Mouse (Mus musculus) thymus, adult 2 months (tissue): ENCODE data around the gene Bard1. TPM values are rescaled to one million over a fixed set of nuclear protein-coding genes. Genes with fewer than 3 reads are reported as not detected.

ENCODE experiments used
- DNase-seq: peaks from one replicate; pipeline ENCODE4 v3.0.0; 2021
- H3K27ac ChIP-seq: fragments of 200-500 bp; 2 replicates; pipeline ENCODE4 v1.5.1; 2012; ENCODE audit warnings: low read length, control low read depth; ENCODE audit not compliant: control insufficient read depth, insufficient read depth
- H3K27me3 ChIP-seq: fragments of 200-500 bp; 2 replicates; pipeline ENCODE4 v1.6.1; 2012; ENCODE audit warnings: mild to moderate bottlenecking, low read length, moderate library complexity, mixed read lengths; ENCODE audit not compliant: control insufficient read depth, insufficient read depth
- H3K36me3 ChIP-seq: fragments of 200-500 bp; 2 replicates; pipeline ENCODE4 v1.6.1; 2012; ENCODE audit warnings: mild to moderate bottlenecking, low read length, moderate library complexity; ENCODE audit not compliant: control insufficient read depth, insufficient read depth
- H3K4me1 ChIP-seq: fragments of 200-500 bp; replicated peaks from 2 replicates; pipeline ENCODE4 v1.6.1; 2012; ENCODE audit warnings: low read length; ENCODE audit not compliant: control insufficient read depth, insufficient read depth
- H3K4me3 ChIP-seq: fragments of 200-500 bp; 2 replicates; pipeline ENCODE4 v1.5.1; 2012; ENCODE audit warnings: mild to moderate bottlenecking, low read length, control low read depth, moderate library complexity; ENCODE audit not compliant: control insufficient read depth, insufficient read depth
- CTCF ChIP-seq: fragments of 200-500 bp; IDR thresholded peaks from 2 replicates; pipeline ENCODE4 v1.5.1; 2012; ENCODE audit warnings: mild to moderate bottlenecking, control low read depth, low read length, moderate library complexity, borderline replicate concordance; ENCODE audit not compliant: control insufficient read depth, poor library complexity, insufficient read depth; ENCODE audit errors: extremely low read depth
- POLR2A ChIP-seq: fragments of 200-500 bp; IDR thresholded peaks from 2 replicates; pipeline ENCODE4 v1.6.1; 2012; ENCODE audit warnings: mild to moderate bottlenecking, low read length, control low read depth, moderate library complexity; ENCODE audit not compliant: control insufficient read depth, poor library complexity, insufficient read depth; ENCODE audit errors: extremely low read depth
- WGBS: fragments of 180-500 bp; shearing (Covaris S2); methylation state at CpG from one replicate; pipeline ENCODE4 v1.1.7; 2018; 5-methylcytosine and 5-hydroxymethylcytosine counted together
- polyA plus RNA-seq: library from polyadenylated mRNA; depleted of rRNA; stranded (reverse); fragments of >200 nt; gene quantifications from 2 replicates; pipeline ENCODE4 v1.2.3, GENCODE M21; 2012

Gene Bard1
- polyA plus RNA-seq, 1 experiment = 9.8 TPM

GRCm38 (mm10) chr1:71022766-71023165 is 80.2 kb downstream of the Bard1 start:
- no peaks in the 10 kb centered on the region for H3K4me1 ChIP-seq
- no peak overlapping the region for H3K27ac ChIP-seq
- 18% methylated on average over 5 of the region's 5 CpGs for WGBS
- H3K36me3 ChIP-seq = 0 out of 2 replicates have a peak, but pooled peaks cover under 1% of the 10 kb centered on the region
- no peak for DNase-seq
- H3K27me3 ChIP-seq = no peaks in the 10 kb centered on the region
- no peak overlapping the region for H3K4me3 ChIP-seq
- TF ChIP-seq CTCF (no peak), POLR2A (no peak)

GRCm38 (mm10) chr1:71014345-71014744 is 88.6 kb downstream of the Bard1 start:
- no peaks in the 10 kb centered on the region for H3K36me3 ChIP-seq
- DNase-seq = no peak
- H3K27me3 ChIP-seq = no peaks in the 10 kb centered on the region
- no peaks in the 10 kb centered on the region for H3K4me1 ChIP-seq
- no peak for TF ChIP-seq POLR2A
- no peak for TF ChIP-seq CTCF
- H3K27ac ChIP-seq = no peak overlapping the region
- no peak overlapping the region for H3K4me3 ChIP-seq

- Histone ChIP-seq H3K4me3 (no peak overlapping the region), H3K27me3 (no peaks in the 10 kb centered on the region), H3K27ac (no peak overlapping the region), H3K4me1 (no peaks in the 10 kb centered on the region), H3K36me3 (no peaks in the 10 kb centered on the region)
- DNase-seq = no peak
- 77% methylated on average over 6 of the region's 6 CpGs for WGBS
- TF ChIP-seq CTCF = no peak
- TF ChIP-seq POLR2A = no peak
Observed at GRCm38 (mm10) chr1:71005998-71006397, 96.9 kb downstream of the Bard1 start.

GRCm38 (mm10) chr1:71004177-71004576 is 98.8 kb downstream of the Bard1 start:
- Histone ChIP-seq H3K36me3 (no peaks in the 10 kb centered on the region), H3K27ac (no peak overlapping the region), H3K4me3 (no peak overlapping the region), H3K27me3 (no peaks in the 10 kb centered on the region), H3K4me1 (no peaks in the 10 kb centered on the region)
- no peak for TF ChIP-seq POLR2A
- TF ChIP-seq CTCF = no peak
- DNase-seq = no peak
- 43% methylated on average over 1 of the region's 1 CpGs for WGBS

GRCm38 (mm10) chr1:71003741-71004140 is 99.2 kb downstream of the Bard1 start:
- no peak overlapping the region for H3K27ac ChIP-seq
- 7% methylated on average over 1 of the region's 1 CpGs for WGBS
- H3K4me3 ChIP-seq = no peak overlapping the region
- DNase-seq = no peak
- no peaks in the 10 kb centered on the region for H3K36me3 ChIP-seq
- no peaks in the 10 kb centered on the region for H3K4me1 ChIP-seq
- H3K27me3 ChIP-seq = no peaks in the 10 kb centered on the region
- TF ChIP-seq CTCF = no peak
- TF ChIP-seq POLR2A = no peak

- H3K4me1 ChIP-seq = no peaks in the 10 kb centered on the region
- no peaks in the 10 kb centered on the region for H3K27me3 ChIP-seq
- DNase-seq = no peak
- 84% methylated on average over 10 of the region's 10 CpGs for WGBS
- TF ChIP-seq CTCF (no peak), POLR2A (no peak)
- no peak overlapping the region for H3K27ac ChIP-seq
- H3K4me3 ChIP-seq = no peak overlapping the region
- no peaks in the 10 kb centered on the region for H3K36me3 ChIP-seq
Observed at GRCm38 (mm10) chr1:70997377-70997993, 105.5 kb downstream of the Bard1 start.

GRCm38 (mm10) chr1:70996766-70997165 is 106.2 kb downstream of the Bard1 start:
- H3K4me1 ChIP-seq = no peaks in the 10 kb centered on the region

More at GRCm38 (mm10) chr1:70996766-70997165, 106.2 kb downstream of the Bard1 start:
- no peak overlapping the region for H3K27ac ChIP-seq
- no peaks in the 10 kb centered on the region for H3K36me3 ChIP-seq
- no peaks in the 10 kb centered on the region for H3K27me3 ChIP-seq
- no peak overlapping the region for H3K4me3 ChIP-seq
- WGBS = 85% methylated on average over 3 of the region's 3 CpGs
- no peak for TF ChIP-seq CTCF
- no peak for TF ChIP-seq POLR2A
- DNase-seq = no peak
